23 mouse cellular contexts compared by ENCODE assay signal in genomic region chr2:27042131-27042844, GRCm38 (mm10). TPM values are rescaled to one million over a fixed set of nuclear protein-coding genes. Genes with fewer than 3 reads are reported as not detected.
DNase-seq lines count a peak whose midpoint lies in the region; ATAC-seq and TF ChIP-seq lines count a peak whose summit lies in the region.
"Had no signal": no experiment of that assay in that cellular context is flagged by ENCODE, and none has a peak within 500 bp of the region (broad histone marks: within the 10 kb centered on the region; RNA-seq: fewer than 3 reads in every experiment).

No protein-coding gene starts in this region.

- H3K9me3 ChIP-seq in liver, embryonic 12.5 days (replicated peaks) = no peaks in the 10 kb centered on the region
- H3K9me3 ChIP-seq in hindbrain, embryonic 10.5 days = no peaks in the 10 kb centered on the region
- H3K9me3 ChIP-seq: embryonic facial prominence, embryonic 12.5 days; midbrain, embryonic 15.5 days; neural tube, embryonic 12.5 days had no signal

- H3K4me3 ChIP-seq in gastrocnemius, adult 2 months = no peak overlapping the region
- no peak overlapping the region for H3K4me3 ChIP-seq in liver, embryonic 12.5 days
- H3K4me3 ChIP-seq in hindbrain, embryonic 10.5 days = no peak overlapping the region
- H3K4me3 ChIP-seq: embryonic facial prominence, embryonic 12.5 days; layer of hippocampus, adult 2 months; midbrain, embryonic 15.5 days; neural tube, embryonic 12.5 days had no signal

- DNase-seq in gastrocnemius, adult 2 months = no peak
- no peak for DNase-seq in gastrocnemius, postnatal 36 days
- DNase-seq in Muller cell, postnatal 12 days (ENCODE audit: inconsistent ontology term) = peak; percentile 61
- DNase-seq in kidney, adult 9 months = peak; percentile 89
- DNase-seq in hindbrain, embryonic 10.5 days (ENCODE audit: low spot score) = no peak
- no peak for DNase-seq in right cerebral cortex, postnatal 36 days (ENCODE audit: low spot score in 2 of 2)
- DNase-seq in cerebellum, adult 9-10 months = no peak
- DNase-seq: cerebellum, postnatal 25 days; lung, adult 18-20 months; spleen, adult 18-20 months; thymus, postnatal 36 days had no signal

- intact Hi-C loops in gastrocnemius, adult 2 months (cut with DNase I) = loop anchor here (5.0 kb wide), 1 partner anchor 80 kb away; no protein-coding TSS in a partner anchor
- intact Hi-C loops in gastrocnemius, postnatal 36 days (cut with DNase I) = loop anchor here (5.0 kb wide), 1 partner anchor 80 kb away; no protein-coding TSS in a partner anchor

- H3K36me3 ChIP-seq in liver, embryonic 12.5 days = no peaks in the 10 kb centered on the region
- no peaks in the 10 kb centered on the region for H3K36me3 ChIP-seq in hindbrain, embryonic 10.5 days
- H3K36me3 ChIP-seq: embryonic facial prominence, embryonic 12.5 days; midbrain, embryonic 15.5 days; neural tube, embryonic 12.5 days had no signal

- no peak for TF ChIP-seq CTCF in gastrocnemius, adult 2 months (IDR thresholded peaks at IDR 0.05)

- peak; percentile 57; the same call in 1 of the 2 replicates for ATAC-seq in liver, embryonic 12.5 days
- ATAC-seq: activated CD4-positive, CD25-positive, alpha-beta regulatory T cell, adult 4 months; hindbrain, postnatal 0 days; midbrain, embryonic 15.5 days had no signal

- peaks cover 1% of the 10 kb centered on the region; the same call in 1 of the 2 replicates for H3K4me1 ChIP-seq in liver, embryonic 12.5 days
- H3K4me1 ChIP-seq in hindbrain, embryonic 10.5 days (replicated peaks) = peaks cover 11% of the 10 kb centered on the region; the same call in 1 of the 2 replicates
- H3K4me1 ChIP-seq: embryonic facial prominence, embryonic 12.5 days; midbrain, embryonic 15.5 days; neural tube, embryonic 12.5 days had no signal

- WGBS in liver, embryonic 12.5 days (ENCODE audit: insufficient replicate concordance) = 56% methylated on average over 8 of the region's 8 CpGs
- WGBS in hindbrain, embryonic 10.5 days = 69% methylated on average over 8 of the region's 8 CpGs

- H3K9ac ChIP-seq in liver, embryonic 12.5 days = no peak overlapping the region
- H3K9ac ChIP-seq: embryonic facial prominence, embryonic 12.5 days; midbrain, embryonic 15.5 days; neural tube, embryonic 12.5 days had no signal

- peak overlapping the region; percentile 20; the same call in 1 of the 2 replicates for H3K27ac ChIP-seq in gastrocnemius, adult 2 months
- no peak overlapping the region for H3K27ac ChIP-seq in liver, embryonic 12.5 days
- no peak overlapping the region for H3K27ac ChIP-seq in hindbrain, embryonic 10.5 days
- H3K27ac ChIP-seq: embryonic facial prominence, embryonic 12.5 days; hindbrain, postnatal 0 days; layer of hippocampus, adult 2 months; macrophage; midbrain, embryonic 15.5 days; neural tube, embryonic 12.5 days; stomach, postnatal 0 days had no signal

- H3K27me3 ChIP-seq in liver, embryonic 12.5 days (replicated peaks) = peaks cover 4% of the 10 kb centered on the region; the same call in 1 of the 2 replicates
- H3K27me3 ChIP-seq in hindbrain, embryonic 10.5 days (ENCODE audit: insufficient read depth, poor library complexity, severe bottlenecking) = peaks cover 57% of the 10 kb centered on the region
- H3K27me3 ChIP-seq: embryonic facial prominence, embryonic 12.5 days; midbrain, embryonic 15.5 days had no signal

- H3K4me2 ChIP-seq in liver, embryonic 12.5 days = no peak overlapping the region
- H3K4me2 ChIP-seq: embryonic facial prominence, embryonic 12.5 days; midbrain, embryonic 15.5 days; neural tube, embryonic 12.5 days had no signal

RNA-seq across cellular contexts. Expression of gene Slc2a6, which starts 14.5 kb away (rescaled TPM):
- total RNA-seq in gastrocnemius, adult 2 months (2021) = not detected
- total RNA-seq in gastrocnemius, postnatal 36 days (2021) = not detected
- 0.31 and 0.36 TPM in 2 replicates for polyA plus RNA-seq in liver, embryonic 12.5 days (2016; fragmentation: Nextera tagmentation; extraction: Ambion mirVana)
- 2.8 and 3.1 TPM in 2 replicates for polyA plus RNA-seq in hindbrain, embryonic 10.5 days (2016; fragmentation: Nextera tagmentation; extraction: Ambion mirVana)

RNA-seq across cellular contexts. Expression of gene Mymk, which starts 29.7 kb away (rescaled TPM):
- total RNA-seq in gastrocnemius, adult 2 months (2021) = under 1 TPM in 1 of 2 experiments, not detected in 1; 0.36 TPM
- 1 to 10 TPM; 2.0 to 5.7 TPM for total RNA-seq in gastrocnemius, postnatal 36 days (2021)
- 0.14 and 0.90 TPM in 2 replicates for polyA plus RNA-seq in liver, embryonic 12.5 days (2016; fragmentation: Nextera tagmentation; extraction: Ambion mirVana)
- 0.11 and 0.29 TPM in 2 replicates for polyA plus RNA-seq in hindbrain, embryonic 10.5 days (2016; fragmentation: Nextera tagmentation; extraction: Ambion mirVana)
- total RNA-seq: ES-E14; heart, adult 18-20 months; hindbrain, postnatal 0 days had no signal
- polyA plus RNA-seq: activated CD4-positive, CD25-positive, alpha-beta regulatory T cell, adult 4 months; forebrain, embryonic 11.5 days; macrophage had no signal

RNA-seq across cellular contexts. Expression of gene Cacfd1, which starts 32.6 kb away (rescaled TPM):
- total RNA-seq in gastrocnemius, adult 2 months (2021) = 10 to 100 TPM; 34.9 to 36.2 TPM
- 10 to 100 TPM; 27.0 to 30.6 TPM for total RNA-seq in gastrocnemius, postnatal 36 days (2021)
- 16.5 and 19.1 TPM in 2 replicates for polyA plus RNA-seq in liver, embryonic 12.5 days (2016; fragmentation: Nextera tagmentation; extraction: Ambion mirVana)
- 93.2 and 96.9 TPM in 2 replicates for polyA plus RNA-seq in hindbrain, embryonic 10.5 days (2016; fragmentation: Nextera tagmentation; extraction: Ambion mirVana)

RNA-seq across cellular contexts. Expression of gene Adamtsl2, which starts 36.9 kb away (rescaled TPM):
- 1 to 10 TPM; 2.9 to 9.8 TPM for total RNA-seq in gastrocnemius, adult 2 months (2021)
- 10 to 100 TPM in 1 of 2 experiments, 1 to 10 TPM in 1; 7.7 to 10.4 TPM for total RNA-seq in gastrocnemius, postnatal 36 days (2021)
- polyA plus RNA-seq in liver, embryonic 12.5 days (2016; fragmentation: Nextera tagmentation; extraction: Ambion mirVana) = 0.77 and 1.3 TPM in 2 replicates
- 4.0 and 7.0 TPM in 2 replicates for polyA plus RNA-seq in hindbrain, embryonic 10.5 days (2016; fragmentation: Nextera tagmentation; extraction: Ambion mirVana)
- polyA plus RNA-seq: activated CD4-positive, CD25-positive, alpha-beta regulatory T cell, adult 4 months; macrophage had no signal

Comparison
In these comparisons a context has a peak if more than half of its experiments do, and no peak if none do; other contexts are left out.
1. DNase-seq: peak in Muller cell, postnatal 12 days (single experiment) and kidney, adult 9 months (single experiment); none in gastrocnemius, adult 2 months (single experiment), gastrocnemius, postnatal 36 days (0 of 2), hindbrain, embryonic 10.5 days (single experiment), right cerebral cortex, postnatal 36 days (0 of 2) and cerebellum, adult 9-10 months (single experiment).